Mouse (Mus musculus) cortical plate, adult 2 months (tissue): ENCODE measurements around the gene Slc35b2.
A peak's percentile ranks its signal among the peaks of the same experiment; 100 is the strongest.

Source experiments
- CTCF ChIP-seq: fragments of 200-500 bp; IDR thresholded peaks from 2 replicates; pipeline ENCODE4 v1.5.1; 2011; ENCODE audit warnings: mild to moderate bottlenecking, control low read depth, low read length; ENCODE audit not compliant: insufficient read depth; ENCODE audit errors: extremely low read depth
- POLR2A ChIP-seq: fragments of 200-500 bp; IDR thresholded peaks from 2 replicates; pipeline ENCODE4 v1.6.1; 2011; ENCODE audit warnings: mild to moderate bottlenecking, low read length, control low read depth; ENCODE audit not compliant: insufficient read depth; ENCODE audit errors: extremely low read depth

DNA sequence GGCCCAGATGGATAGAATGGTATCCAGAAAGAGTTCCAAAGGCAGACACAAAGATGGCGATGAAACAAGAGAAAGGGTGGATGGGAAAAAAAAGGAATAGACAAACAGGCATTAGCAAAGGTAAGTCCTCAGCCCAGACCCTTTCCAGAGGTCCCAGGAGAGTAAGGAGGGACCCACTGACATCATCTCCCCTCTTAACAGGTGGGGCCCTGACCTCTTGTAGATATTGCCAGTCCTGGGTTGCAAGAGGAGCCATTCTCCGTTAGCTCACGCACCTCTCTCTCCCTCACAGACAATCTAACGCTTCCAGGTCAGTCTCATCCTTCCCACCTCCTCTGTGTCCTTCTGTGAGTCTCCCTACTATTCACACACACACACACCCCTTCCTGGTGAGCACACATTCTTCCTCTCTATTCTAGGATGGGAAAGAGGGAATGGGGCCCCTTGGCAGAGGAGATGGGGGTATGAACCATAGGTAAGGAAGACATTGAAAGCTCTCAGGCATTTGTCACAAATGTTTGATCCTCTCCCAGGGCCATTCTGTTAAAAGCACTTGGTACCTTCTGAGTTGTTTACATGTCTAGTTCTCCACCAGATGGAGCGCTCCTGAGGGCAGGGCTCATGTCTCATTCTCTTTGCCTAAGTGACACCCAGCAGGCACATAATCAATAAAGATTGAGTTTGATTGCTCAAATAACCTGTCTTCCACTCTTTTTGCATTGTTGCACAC is 16.0 kb upstream of the Slc35b2 start:
- TF ChIP-seq POLR2A = no peak
- 0 out of 2 replicates have a peak, but pooled peaks have one; percentile 18 for TF ChIP-seq CTCF
